Mouse (Mus musculus): ENCODE results near the gene Ror1.

Gene Ror1

DNA sequence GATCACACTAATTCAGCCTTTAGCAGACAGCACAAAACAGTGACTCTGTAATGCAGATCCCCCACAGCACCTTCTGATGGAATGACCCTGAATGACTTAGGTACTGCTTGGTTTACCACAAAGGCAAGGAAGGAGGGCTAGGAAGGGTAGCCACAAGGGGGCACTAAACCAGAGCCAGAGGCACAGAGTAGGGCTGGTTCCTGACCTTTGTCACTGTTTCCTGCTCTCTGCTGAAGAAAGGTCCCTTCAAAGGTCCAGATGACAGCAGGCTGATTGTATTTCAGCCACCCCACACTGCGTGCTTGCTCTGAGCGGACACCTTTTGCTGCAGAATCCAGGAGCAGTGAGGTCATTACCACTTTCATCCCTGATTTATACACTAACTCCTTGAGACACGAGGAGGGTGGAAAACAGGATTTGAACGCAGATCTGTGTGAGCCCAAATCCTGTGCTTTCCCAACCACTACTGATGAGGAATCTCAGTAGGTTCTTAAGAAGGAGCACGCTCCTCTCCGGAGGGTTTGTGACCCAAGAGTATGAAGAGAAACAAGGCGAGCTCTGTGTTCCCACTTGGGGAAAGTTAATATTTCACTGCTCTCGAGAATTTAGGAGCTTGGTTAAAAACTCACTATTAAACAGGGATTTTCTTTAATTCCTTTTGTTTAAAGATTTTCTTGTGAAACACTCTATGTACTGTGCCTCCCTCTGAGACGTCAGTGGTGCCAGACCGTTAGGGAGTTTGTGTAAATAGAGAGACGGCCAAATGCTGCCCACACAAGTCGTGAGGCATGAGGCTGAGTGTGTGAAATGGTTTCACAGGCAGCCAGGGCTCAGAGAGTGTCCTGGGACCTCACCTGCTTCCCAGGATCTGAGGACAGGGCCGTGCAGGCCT is 119.0 kb downstream of the Ror1 start:
- peak; percentile 80 for DNase-seq (ENCODE audit: low read depth)

DNA sequence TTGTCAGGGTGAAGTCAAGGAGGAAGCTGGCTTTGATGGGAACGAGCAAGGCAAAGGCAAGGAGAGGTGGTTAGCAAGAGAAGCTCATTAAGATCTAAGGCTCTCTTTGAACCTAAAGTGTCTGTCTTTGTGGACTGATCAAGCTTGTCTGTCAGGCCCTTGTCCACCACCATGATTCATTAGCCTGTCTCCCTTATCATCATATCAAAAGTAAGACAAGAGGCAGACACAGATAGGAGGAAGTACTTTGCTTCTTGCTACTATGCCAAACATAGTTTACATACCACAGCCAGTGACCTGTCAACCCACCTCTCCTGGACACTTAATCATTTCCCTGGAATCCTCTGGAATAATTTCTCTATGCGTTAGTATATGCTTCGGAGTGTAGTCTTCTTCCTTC is 121.0 kb downstream of the Ror1 start:
- DNase-seq (ENCODE audit: low read depth) = no peak

DNA sequence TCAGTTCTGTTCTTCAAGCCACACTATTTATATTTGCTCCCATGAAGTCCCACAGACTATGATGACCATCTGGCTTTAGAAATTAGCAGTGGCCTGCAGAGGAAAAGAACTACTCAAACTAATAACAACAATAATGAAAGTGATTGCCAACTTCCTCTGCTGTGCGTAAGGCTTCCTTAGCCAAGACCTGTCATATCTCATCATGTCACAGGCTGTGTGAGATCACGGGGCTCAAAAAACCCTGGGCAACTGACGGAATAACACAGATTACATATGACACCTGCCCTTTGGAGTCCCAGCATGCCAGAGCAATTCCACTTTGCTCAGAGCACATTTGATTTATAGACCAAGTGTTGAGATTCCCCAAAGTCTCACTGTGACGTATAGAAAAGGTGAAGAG is 123.4 kb downstream of the Ror1 start:
- no peak for DNase-seq (ENCODE audit: low read depth)

DNA sequence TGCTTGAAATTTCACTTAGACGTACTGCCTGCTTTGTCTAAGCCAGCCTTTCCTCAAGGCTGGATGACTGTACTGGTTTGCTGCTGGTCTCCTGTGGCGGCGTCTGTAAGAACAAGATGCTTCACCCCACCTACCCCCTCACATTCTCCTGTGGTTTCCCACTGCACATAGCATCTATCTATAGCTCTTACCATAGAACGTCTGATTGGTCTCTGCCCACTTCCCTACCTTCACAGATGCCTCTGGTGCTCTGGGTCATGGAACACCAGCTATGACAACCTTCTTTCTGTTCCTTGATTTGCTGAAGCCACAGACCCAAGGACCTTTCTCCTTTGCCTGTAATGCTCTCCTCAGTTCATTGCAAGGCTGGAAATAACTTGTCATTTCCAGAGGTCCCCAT is 124.0 kb downstream of the Ror1 start:
- DNase-seq (ENCODE audit: low read depth) = no peak

DNA sequence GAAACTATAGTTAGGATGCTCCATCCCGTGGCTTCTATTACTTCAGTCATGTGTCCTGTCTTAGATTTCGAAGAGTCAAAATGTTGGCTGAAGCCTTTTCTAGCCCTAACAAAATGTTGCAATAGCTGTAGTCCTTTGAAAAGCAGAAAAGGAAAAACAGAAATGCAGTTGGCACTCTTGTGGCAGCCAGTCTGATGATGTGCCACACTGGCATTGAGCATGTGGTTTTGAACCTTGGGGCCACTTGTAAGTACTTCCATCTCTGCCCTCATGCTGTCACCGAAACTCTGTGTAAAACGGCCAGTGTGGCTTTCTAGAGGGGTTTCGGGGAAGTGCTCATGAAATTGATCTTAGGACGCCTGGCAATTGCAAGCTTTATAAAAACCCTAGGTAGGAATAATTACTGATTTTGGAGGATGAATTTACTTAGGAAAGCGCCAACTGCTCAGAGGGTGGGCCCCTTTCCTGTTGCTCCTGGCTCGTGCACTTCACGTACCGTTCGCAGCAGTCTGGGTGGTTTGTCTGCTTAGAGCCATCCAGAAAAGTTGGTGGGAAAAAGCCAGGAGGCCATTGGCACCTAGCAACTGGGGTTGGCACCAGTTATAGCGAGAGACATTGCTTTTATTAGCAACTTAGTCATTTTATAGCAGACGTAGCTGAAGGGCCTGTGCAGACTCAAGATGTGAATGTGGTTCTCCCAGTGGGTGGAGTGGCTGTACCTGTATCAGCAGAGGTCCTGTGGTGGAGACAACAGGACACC is 126.6 kb downstream of the Ror1 start:
- peak; percentile 57 for DNase-seq (ENCODE audit: low read depth)

DNA sequence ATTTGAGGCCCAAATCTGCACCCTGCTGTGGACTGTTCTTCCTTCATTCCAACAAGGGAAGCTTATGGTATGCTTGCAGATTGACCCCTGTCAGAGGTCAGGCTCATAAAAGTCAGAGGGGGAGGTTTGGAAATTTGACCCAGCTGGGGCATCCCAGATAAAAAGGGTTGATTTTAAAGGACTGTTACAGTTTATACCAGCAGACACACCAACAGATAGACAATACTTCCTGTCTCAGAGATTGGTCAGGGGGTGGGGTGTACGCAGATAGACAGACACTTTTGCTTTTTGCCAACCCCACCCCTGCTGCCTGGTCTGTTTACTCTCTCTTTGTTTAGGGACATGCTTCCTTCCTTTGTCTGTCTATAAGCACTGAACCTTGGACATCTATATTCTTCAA is 127.9 kb downstream of the Ror1 start:
- no peak for DNase-seq (ENCODE audit: low read depth)

DNA sequence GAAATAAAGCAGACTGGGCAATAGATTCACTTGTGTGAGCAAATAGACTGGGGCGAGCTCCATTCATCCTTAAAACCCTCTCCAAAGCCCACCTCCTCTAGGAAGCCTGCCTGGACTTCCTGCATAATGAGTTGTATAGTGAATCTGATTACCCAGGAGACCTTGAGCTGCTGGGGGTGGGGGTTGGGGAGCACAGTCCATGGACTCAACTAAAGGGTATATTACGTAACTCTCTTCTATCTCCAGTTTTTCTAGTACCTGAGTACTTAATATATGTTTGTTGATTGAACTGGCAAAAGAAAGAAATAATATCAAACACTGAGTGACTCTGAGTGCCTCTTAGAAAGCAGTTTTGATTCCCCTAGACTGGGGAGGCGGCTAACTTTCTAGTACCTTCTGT is 128.4 kb downstream of the Ror1 start:
- no peak for DNase-seq (ENCODE audit: low read depth)

DNA sequence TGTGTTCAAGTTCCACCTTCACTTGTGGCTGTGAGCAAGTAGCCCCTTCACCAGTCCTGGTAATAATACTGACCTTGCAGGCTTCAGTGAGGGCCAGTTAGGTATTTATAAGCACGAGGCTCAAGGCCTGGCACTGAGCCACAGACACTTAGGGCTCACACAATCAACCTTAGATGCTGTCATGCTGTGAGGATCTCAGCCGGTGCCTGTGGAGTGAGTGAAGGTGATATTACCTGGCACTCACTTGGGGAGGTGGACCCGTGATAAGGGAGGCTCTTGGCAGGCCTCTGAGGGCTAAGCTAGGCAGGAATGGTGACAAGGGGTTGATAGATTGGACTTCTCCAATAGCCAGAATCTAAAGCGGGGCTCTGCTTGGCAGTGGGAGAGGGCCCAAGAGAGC is 131.0 kb downstream of the Ror1 start:
- DNase-seq (ENCODE audit: low read depth) = no peak

DNA sequence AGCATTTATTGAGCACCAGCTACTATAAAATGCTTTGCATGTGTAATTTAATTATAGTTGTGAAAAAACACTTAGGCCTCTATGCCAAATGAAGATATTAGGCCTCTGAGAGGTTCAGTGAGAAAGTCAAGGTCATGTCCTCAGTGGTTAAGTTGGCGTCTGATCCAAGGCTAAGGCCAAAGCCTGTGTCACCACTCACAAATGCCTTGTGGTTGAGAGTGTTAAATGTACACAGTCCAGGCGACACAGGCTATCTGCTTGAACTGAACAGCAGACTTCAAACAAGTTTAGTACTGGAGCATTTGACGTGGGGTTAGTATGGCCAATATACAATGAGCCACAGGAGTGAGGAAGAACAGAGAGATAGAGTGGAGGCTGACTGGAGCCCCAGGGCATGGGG is 132.5 kb downstream of the Ror1 start:
- no peak for DNase-seq (ENCODE audit: low read depth)

DNA sequence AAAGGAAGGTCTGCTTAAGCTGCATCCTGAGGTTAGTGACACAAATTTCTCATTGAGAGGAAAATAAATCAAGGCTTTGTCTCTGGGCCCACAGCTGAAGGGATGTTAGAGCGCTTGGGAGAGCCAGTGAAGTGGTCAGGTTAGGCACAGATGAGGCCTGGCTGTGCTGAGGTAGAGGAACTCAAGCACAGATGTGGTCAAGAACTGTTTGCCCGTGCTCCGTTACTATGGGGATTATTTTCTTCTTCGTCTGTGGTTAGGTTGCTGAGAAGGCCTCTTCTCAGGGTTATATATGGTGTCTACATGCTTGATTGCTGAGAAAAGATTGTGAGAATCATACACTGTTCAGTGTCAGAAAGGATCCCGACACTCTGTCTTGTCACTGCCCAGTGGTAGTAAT is 134.7 kb downstream of the Ror1 start:
- DNase-seq (ENCODE audit: low read depth) = no peak

DNA sequence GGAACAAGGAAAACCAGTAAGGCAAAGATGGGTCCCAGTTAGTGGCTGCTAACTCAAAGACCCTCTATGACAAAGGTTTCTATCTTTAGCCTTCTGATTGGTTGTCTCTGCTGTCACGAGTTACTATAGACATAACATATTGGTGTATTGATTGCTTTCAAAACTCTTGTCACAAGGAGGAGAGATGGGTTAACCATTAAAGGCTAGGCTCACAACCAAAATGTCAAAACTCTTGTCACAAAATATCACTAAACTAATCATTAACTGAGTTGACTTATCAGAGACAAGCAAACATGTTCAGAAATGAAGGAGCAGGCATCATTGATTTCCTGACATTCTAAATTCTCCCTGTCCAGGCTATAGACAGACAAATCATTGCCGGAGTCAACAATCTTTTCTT is 135.4 kb downstream of the Ror1 start:
- no peak for DNase-seq (ENCODE audit: low read depth)

DNA sequence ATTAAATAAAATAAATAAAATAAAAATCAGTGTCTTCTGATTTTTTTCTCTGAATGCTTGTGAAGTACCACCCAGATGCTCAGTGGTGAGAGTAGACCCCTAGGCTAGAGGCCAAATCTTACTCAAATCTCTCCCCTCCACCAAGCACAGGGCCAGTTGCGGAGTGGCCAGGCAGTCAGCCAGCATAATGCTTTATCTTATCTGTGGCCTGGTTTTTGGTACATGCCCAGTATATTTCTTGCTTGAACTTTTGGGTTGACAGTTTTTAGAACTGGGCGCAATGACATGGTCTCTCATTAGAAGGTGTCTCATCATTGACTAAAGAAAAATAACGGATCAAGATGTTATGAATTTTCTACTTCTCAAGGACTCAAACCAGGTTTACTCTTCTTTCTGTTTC is 136.3 kb downstream of the Ror1 start:
- DNase-seq (ENCODE audit: low read depth) = no peak

DNA sequence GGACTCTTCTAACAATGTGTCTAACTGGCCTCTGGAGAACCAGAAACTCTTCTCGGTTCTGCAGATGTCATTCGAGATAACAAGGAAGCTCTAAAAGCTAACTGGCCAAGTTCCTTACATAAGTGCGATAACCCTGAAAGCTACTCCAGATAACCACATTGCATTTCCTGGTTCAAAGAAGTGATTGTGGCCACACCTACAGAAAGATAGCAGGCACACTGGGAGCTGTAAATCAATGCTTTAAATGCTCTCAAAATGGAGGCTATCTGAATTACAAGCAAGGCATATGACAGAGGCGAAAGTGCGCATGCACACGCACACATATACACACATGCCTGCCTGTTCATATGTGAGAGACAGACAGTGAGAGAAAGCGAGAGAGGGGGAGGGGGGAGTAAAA is 136.9 kb downstream of the Ror1 start:
- DNase-seq (ENCODE audit: low read depth) = no peak

DNA sequence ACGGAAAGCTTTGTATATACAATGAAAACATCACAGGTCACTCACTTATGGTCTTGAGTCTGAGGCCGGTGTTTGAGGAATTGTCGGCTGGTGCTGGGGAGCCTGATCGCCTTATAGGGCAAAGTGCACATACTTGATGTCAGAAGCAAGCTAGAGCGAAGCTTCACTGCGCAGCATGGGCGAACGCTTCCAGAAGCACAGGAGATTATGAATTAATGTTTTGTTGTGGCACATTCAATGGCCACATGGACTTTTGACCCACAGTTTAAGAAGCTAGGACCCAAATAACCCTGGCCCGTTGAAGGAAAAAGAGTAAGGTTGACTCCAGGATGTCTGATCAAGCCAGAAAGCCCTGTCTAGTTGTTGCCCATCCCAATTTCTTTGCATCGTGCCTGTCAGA is 138.2 kb downstream of the Ror1 start:
- DNase-seq (ENCODE audit: low read depth) = no peak

DNA sequence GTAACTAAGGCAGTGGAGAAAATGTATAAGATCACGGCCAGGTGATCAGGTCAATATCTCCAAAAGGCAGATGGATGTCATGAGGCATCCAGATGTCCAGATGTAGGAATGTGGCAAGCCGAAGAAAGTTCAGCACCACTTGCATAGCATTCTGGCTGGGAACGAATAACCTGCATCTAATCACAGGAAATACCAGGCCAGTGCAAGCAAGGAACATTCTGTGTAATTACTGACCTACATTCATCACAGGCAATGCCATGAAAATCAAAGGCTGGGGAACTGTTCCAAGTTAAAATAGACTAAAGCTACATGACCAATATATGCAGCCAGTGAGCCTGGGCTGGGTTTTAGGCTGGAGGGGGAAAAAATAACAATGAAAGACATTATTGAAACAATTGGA is 140.7 kb downstream of the Ror1 start:
- DNase-seq (ENCODE audit: low read depth) = no peak

DNA sequence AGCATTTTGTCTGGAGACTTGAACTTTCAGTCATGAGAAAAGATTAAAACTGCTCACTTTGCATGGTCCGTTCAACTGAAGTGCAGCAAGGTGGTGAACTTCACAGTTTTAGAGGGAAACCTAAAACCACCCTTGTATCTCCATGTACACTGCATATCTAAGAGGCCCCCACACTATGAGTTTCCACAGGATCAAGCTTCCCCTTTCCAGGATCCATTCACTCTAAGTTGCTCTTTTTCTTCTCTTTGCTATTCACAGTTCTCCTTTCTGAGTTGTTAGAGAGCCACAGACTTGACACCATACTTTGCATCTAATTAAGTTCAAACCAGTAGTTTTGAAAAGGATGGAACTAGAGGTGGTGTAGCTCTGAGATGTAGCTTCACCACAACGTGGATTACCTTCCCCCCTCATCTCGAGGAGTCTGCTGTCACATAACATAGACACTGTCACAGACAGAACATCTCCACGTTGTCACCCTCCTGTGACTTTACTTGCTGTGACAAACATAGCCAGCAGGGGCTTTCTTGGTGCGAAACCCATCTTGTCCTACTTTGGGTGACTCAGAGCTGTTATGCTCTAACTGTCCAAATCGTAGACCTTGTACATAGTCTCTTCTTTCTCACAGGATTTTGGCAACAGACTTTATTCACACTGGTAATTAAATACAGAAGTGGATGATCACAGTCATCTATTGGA is 146.6 kb downstream of the Ror1 start:
- DNase-seq (ENCODE audit: low read depth) = no peak

DNA sequence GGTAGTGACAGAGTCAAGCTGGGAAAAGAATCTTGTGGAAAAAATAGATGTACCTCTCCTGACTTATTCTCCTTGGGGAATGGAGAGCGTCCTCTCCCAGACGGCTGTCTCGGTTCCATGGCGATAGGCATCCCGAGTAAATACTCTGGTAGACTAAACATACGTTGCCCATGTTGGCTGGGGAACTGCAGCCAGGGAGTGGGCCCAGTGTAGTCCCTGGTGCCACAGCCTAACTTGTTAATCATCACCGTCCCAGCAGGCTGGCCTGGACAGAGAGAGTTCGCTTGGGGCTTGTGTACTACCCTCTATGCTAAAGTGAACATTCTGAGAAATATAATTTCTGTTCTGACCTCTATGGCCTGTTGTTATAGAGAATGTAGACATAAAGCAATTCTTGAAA is 148.7 kb downstream of the Ror1 start:
- DNase-seq (ENCODE audit: low read depth) = no peak

DNA sequence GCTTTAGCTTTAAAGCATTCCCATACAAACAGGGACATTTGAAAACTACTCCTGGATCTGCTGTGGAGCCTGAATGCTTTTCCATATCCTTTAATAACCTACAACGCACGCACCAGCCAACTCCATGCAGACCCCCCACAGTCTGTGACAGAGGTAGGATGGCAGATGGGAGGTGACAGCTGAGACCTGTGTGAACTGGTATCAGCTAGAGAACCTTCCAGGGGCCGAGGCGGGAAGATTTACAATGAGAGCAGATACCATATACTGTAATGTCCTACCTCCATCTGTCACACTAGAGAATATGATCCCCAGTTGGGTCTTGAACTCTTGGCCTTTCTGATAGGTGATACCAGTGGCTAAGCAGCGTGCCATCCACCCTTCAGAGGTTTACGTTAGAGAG is 149.1 kb downstream of the Ror1 start:
- DNase-seq (ENCODE audit: low read depth) = no peak

DNA sequence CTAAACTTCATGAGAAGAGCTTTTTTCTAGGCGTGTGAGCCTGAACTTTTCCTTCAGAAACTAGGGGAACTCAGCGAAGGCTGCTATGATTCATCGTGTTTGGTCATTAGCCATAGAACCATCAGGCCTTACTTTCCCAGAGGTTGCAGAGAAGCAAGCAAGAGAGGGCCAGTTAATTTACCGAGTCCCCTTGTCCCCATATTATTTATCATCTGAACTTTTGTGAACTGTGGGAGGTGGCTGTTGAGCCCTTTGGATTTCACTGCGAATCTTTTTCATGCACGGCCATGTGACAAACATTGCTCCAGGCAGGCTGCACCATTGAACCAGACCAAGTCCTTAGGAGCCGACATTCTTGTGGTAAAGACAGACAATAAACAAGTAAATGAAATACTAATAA is 152.2 kb downstream of the Ror1 start:
- DNase-seq (ENCODE audit: low read depth) = peak; percentile 89

DNA sequence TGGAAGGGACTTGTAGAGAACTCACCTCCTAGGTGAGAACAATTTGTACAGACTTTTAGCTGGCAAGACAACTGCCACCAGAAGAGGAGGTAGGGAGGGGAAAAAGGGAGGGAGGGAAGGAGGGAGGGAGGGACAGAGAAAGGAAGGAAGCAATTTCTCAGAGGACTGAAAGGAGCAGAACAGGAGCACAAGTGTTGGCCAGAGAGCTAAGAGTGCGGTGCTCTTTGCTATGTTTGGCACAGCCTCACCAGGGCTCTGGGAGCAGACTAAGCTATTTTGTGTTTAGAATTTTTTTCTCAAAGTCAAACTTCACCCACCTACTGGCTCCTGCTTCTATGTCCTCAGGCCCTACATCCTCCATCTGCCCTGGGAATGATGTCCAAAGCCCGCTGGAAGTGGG is 152.7 kb downstream of the Ror1 start:
- DNase-seq (ENCODE audit: low read depth) = peak; percentile 78

DNA sequence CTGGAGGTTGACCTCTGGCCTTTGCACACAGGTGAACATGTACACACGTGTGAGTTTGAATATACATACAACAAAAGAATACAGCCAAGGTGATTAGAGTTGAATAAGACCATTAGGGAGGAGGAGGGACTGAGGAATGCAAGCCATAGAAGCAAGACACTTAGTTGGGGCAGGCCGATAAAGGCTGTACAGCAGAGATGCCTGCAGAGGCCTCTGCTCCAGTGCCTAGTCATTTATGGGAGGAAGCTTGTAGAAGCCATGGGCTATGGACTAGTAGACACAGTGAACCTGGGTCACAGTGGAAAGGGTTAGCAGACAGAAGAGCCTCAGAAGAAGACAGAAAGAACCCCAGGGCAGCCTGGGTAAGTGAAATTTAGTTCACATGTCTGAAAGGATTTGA is 155.7 kb downstream of the Ror1 start:
- no peak for DNase-seq (ENCODE audit: low read depth)

DNA sequence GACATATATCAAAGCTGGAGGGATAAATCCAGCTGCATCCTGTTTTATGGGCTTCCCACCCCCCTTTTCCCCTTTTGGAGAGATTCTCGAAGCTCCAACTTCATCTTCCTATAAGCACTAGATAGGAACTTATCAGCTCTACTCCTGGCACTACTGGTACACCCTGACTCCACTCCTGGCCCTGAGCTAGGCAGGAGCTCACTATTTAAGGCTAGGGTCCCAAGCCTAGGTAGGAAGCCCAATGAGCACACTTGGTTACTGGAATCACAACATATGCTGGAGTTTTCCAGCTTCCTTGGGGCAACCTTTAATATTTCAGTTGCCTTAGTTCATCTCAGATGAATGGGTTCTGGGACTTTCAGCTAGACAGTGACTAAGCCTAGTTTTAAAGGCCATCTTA is 156.5 kb downstream of the Ror1 start:
- no peak for DNase-seq (ENCODE audit: low read depth)

DNA sequence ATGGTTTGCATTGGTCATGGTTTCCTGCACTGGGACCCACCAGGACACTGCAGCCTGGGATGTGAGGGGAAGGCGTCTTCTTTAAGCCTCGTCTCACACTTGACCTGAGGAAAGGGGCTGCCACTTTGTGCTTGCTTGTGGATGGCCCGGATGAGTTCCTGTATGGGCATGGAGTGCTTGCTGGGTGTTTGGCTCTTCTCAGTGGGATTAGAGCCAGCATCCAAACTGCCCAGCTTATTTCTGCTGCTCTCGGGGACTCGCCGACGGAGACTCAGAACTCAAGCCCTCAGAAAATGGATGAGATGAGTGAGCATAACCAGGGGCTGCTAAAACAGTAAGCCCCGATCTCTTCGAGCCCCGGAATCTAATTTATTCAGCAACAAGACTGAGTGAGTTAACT is 157.1 kb downstream of the Ror1 start:
- DNase-seq (ENCODE audit: low read depth) = no peak
